Mouse (Mus musculus) erythroblast, embryonic 14.5 days (primary cell): Measurements from ENCODE around the gene Spon1.

Experiments
- GATA1 ChIP-seq: IDR thresholded peaks from 2 replicates; pipeline ENCODE4 v1.6.1; 2012; ENCODE audit warnings: low read length, inconsistent platforms, mixed read lengths
- TAL1 ChIP-seq: IDR thresholded peaks from 3 replicates; pipeline ENCODE4 v1.6.1; 2012; ENCODE audit warnings: low read length, inconsistent platforms, mixed read lengths

- TF ChIP-seq TAL1 (no peak), GATA1 (no peak)
Observed at GRCm38 (mm10) chr7:113891491-113891890, 125.7 kb downstream of the Spon1 start.
